Mouse (Mus musculus): Measurements from ENCODE around the gene Tmem127. TPM values are rescaled to one million over a fixed set of nuclear protein-coding genes. Genes with fewer than 3 reads are reported as not detected.
"Not testable (repeated sequence)": the region's sequence is repeated elsewhere in the genome, so short reads cannot be mapped to it uniquely, and the experiment has no call there.

The Tmem127 gene
- polyA plus RNA-seq, 1 experiment from 2014 or later = 25.9 TPM

GRCm38 (mm10) chr2:127272049-127272448 lies 24.3 kb downstream of the Tmem127 start:
- not testable (repeated sequence) for H3K27me3 ChIP-seq (replicated peaks; ENCODE audit: control insufficient read depth, insufficient read depth, low read length); H3K9ac ChIP-seq (ENCODE audit: low read depth, low read length); H3K36me3 ChIP-seq (ENCODE audit: control insufficient read depth, insufficient read depth, low read length); DNase-seq (ENCODE audit: low spot score); H3K4me2 ChIP-seq (ENCODE audit: low read depth, low read length); H3K9me3 ChIP-seq (ENCODE audit: control insufficient read depth, low read length); H3K4me1 ChIP-seq (ENCODE audit: control insufficient read depth, insufficient read depth, low read length); H3K27ac ChIP-seq (replicated peaks; ENCODE audit: low read depth, low read length); ATAC-seq (ENCODE audit: low read depth)
- WGBS = 91% methylated on average over 4 of the region's 4 CpGs
- peak overlapping the region; percentile 78; the same call in 1 of the 2 replicates for H3K4me3 ChIP-seq (ENCODE audit: low read depth, low read length)

- no peaks in the 10 kb centered on the region for H3K27me3 ChIP-seq (replicated peaks; ENCODE audit: control insufficient read depth, insufficient read depth, low read length)
- 92% methylated on average over 3 of the region's 3 CpGs for WGBS
- H3K4me3 ChIP-seq (ENCODE audit: low read depth, low read length) = no peak overlapping the region
- no peak overlapping the region for H3K27ac ChIP-seq (replicated peaks; ENCODE audit: low read depth, low read length)
- ATAC-seq (ENCODE audit: low read depth) (no peak), DNase-seq (ENCODE audit: low spot score) (no peak)
- H3K36me3 ChIP-seq (ENCODE audit: control insufficient read depth, insufficient read depth, low read length) = 0 out of 2 replicates have a peak, but pooled peaks cover 5% of the 10 kb centered on the region
- H3K9me3 ChIP-seq (ENCODE audit: control insufficient read depth, low read length) = no peaks in the 10 kb centered on the region
- H3K9ac ChIP-seq (ENCODE audit: low read depth, low read length) = no peak overlapping the region
- H3K4me1 ChIP-seq (ENCODE audit: control insufficient read depth, insufficient read depth, low read length) = peaks cover 4% of the 10 kb centered on the region; the same call in 1 of the 2 replicates
- no peak overlapping the region for H3K4me2 ChIP-seq (ENCODE audit: low read depth, low read length)
Observed at GRCm38 (mm10) chr2:127272806-127273205, 25.1 kb downstream of the Tmem127 start.

GRCm38 (mm10) chr2:127274590-127274989 lies 26.9 kb downstream of the Tmem127 start:
- ATAC-seq (ENCODE audit: low read depth) = no peak
- WGBS = 71% methylated on average over 2 of the region's 2 CpGs
- Histone ChIP-seq H3K27me3 (replicated peaks; ENCODE audit: control insufficient read depth, insufficient read depth, low read length) (no peaks in the 10 kb centered on the region), H3K4me2 (ENCODE audit: low read depth, low read length) (no peak overlapping the region), H3K9ac (ENCODE audit: low read depth, low read length) (no peak overlapping the region), H3K9me3 (ENCODE audit: control insufficient read depth, low read length) (no peaks in the 10 kb centered on the region), H3K27ac (replicated peaks; ENCODE audit: low read depth, low read length) (no peak overlapping the region), H3K4me1 (ENCODE audit: control insufficient read depth, insufficient read depth, low read length) (peaks cover 4% of the 10 kb centered on the region; the same call in 1 of the 2 replicates), H3K4me3 (ENCODE audit: low read depth, low read length) (no peak overlapping the region), H3K36me3 (ENCODE audit: control insufficient read depth, insufficient read depth, low read length) (0 out of 2 replicates have a peak, but pooled peaks cover 5% of the 10 kb centered on the region)
- DNase-seq (ENCODE audit: low spot score) = no peak

GRCm38 (mm10) chr2:127275551-127276320 lies 28.0 kb downstream of the Tmem127 start:
- Histone ChIP-seq H3K4me1 (ENCODE audit: control insufficient read depth, insufficient read depth, low read length) (peaks cover 4% of the 10 kb centered on the region; the same call in 1 of the 2 replicates), H3K27ac (replicated peaks; ENCODE audit: low read depth, low read length) (no peak overlapping the region), H3K4me2 (ENCODE audit: low read depth, low read length) (no peak overlapping the region), H3K9me3 (ENCODE audit: control insufficient read depth, low read length) (no peaks in the 10 kb centered on the region), H3K27me3 (replicated peaks; ENCODE audit: control insufficient read depth, insufficient read depth, low read length) (no peaks in the 10 kb centered on the region), H3K9ac (ENCODE audit: low read depth, low read length) (no peak overlapping the region), H3K36me3 (ENCODE audit: control insufficient read depth, insufficient read depth, low read length) (0 out of 2 replicates have a peak, but pooled peaks cover 5% of the 10 kb centered on the region), H3K4me3 (ENCODE audit: low read depth, low read length) (no peak overlapping the region)
- WGBS = 80% methylated on average over 5 of the region's 5 CpGs
- no peak for ATAC-seq (ENCODE audit: low read depth)
- DNase-seq (ENCODE audit: low spot score) = no peak

- peak; percentile 56 for DNase-seq (ENCODE audit: low spot score)
- no peaks in the 10 kb centered on the region for H3K36me3 ChIP-seq (ENCODE audit: control insufficient read depth, insufficient read depth, low read length)
- no peaks in the 10 kb centered on the region for H3K4me1 ChIP-seq (ENCODE audit: control insufficient read depth, insufficient read depth, low read length)
- no peaks in the 10 kb centered on the region for H3K27me3 ChIP-seq (replicated peaks; ENCODE audit: control insufficient read depth, insufficient read depth, low read length)
- H3K9me3 ChIP-seq (ENCODE audit: control insufficient read depth, low read length) = no peaks in the 10 kb centered on the region
- no peak overlapping the region for H3K9ac ChIP-seq (ENCODE audit: low read depth, low read length)
- no peak overlapping the region for H3K27ac ChIP-seq (replicated peaks; ENCODE audit: low read depth, low read length)
- H3K4me2 ChIP-seq (ENCODE audit: low read depth, low read length) = no peak overlapping the region
- H3K4me3 ChIP-seq (ENCODE audit: low read depth, low read length) = no peak overlapping the region
- ATAC-seq (ENCODE audit: low read depth) = no peak
Observed at GRCm38 (mm10) chr2:127278162-127278561, 30.5 kb downstream of the Tmem127 start.

GRCm38 (mm10) chr2:127292250-127292649 lies 44.5 kb downstream of the Tmem127 start:
- H3K27me3 ChIP-seq (replicated peaks; ENCODE audit: control insufficient read depth, insufficient read depth, low read length) = no peaks in the 10 kb centered on the region
- no peak overlapping the region for H3K4me3 ChIP-seq (ENCODE audit: low read depth, low read length)
- no peak overlapping the region for H3K27ac ChIP-seq (replicated peaks; ENCODE audit: low read depth, low read length)
- peaks cover 77% of the 10 kb centered on the region for H3K36me3 ChIP-seq (ENCODE audit: control insufficient read depth, insufficient read depth, low read length)
- H3K9me3 ChIP-seq (ENCODE audit: control insufficient read depth, low read length) = no peaks in the 10 kb centered on the region
- H3K9ac ChIP-seq (ENCODE audit: low read depth, low read length) = no peak overlapping the region
- 80% methylated on average over 4 of the region's 4 CpGs for WGBS
- DNase-seq (ENCODE audit: low spot score) (no peak), ATAC-seq (ENCODE audit: low read depth) (no peak)
- no peaks in the 10 kb centered on the region for H3K4me1 ChIP-seq (ENCODE audit: control insufficient read depth, insufficient read depth, low read length)
- no peak overlapping the region for H3K4me2 ChIP-seq (ENCODE audit: low read depth, low read length)

- Histone ChIP-seq H3K4me1 (ENCODE audit: control insufficient read depth, insufficient read depth, low read length) (no peaks in the 10 kb centered on the region), H3K27ac (replicated peaks; ENCODE audit: low read depth, low read length) (no peak overlapping the region), H3K27me3 (replicated peaks; ENCODE audit: control insufficient read depth, insufficient read depth, low read length) (no peaks in the 10 kb centered on the region), H3K4me3 (ENCODE audit: low read depth, low read length) (no peak overlapping the region), H3K9ac (ENCODE audit: low read depth, low read length) (no peak overlapping the region), H3K9me3 (ENCODE audit: control insufficient read depth, low read length) (no peaks in the 10 kb centered on the region), H3K4me2 (ENCODE audit: low read depth, low read length) (no peak overlapping the region), H3K36me3 (ENCODE audit: control insufficient read depth, insufficient read depth, low read length) (peaks cover 88% of the 10 kb centered on the region)
- WGBS = 92% methylated on average over 7 of the region's 7 CpGs
- ATAC-seq (ENCODE audit: low read depth) (no peak), DNase-seq (ENCODE audit: low spot score) (no peak)
Observed at GRCm38 (mm10) chr2:127297001-127297805, 49.5 kb downstream of the Tmem127 start.

- no peaks in the 10 kb centered on the region for H3K27me3 ChIP-seq (replicated peaks; ENCODE audit: control insufficient read depth, insufficient read depth, low read length)
- WGBS = 89% methylated on average over 1 of the region's 1 CpGs
- no peak overlapping the region for H3K4me2 ChIP-seq (ENCODE audit: low read depth, low read length)
- H3K9me3 ChIP-seq (ENCODE audit: control insufficient read depth, low read length) = no peaks in the 10 kb centered on the region
- H3K27ac ChIP-seq (replicated peaks; ENCODE audit: low read depth, low read length) = no peak overlapping the region
- ATAC-seq (ENCODE audit: low read depth) = no peak
- no peak for DNase-seq (ENCODE audit: low spot score)
- no peak overlapping the region for H3K9ac ChIP-seq (ENCODE audit: low read depth, low read length)
- peaks cover 80% of the 10 kb centered on the region for H3K36me3 ChIP-seq (ENCODE audit: control insufficient read depth, insufficient read depth, low read length)
- H3K4me3 ChIP-seq (ENCODE audit: low read depth, low read length) = no peak overlapping the region
- H3K4me1 ChIP-seq (ENCODE audit: control insufficient read depth, insufficient read depth, low read length) = no peaks in the 10 kb centered on the region
Observed at GRCm38 (mm10) chr2:127298056-127298455, 50.3 kb downstream of the Tmem127 start.

Data from embryonic facial prominence, embryonic 14.5 days (tissue).